Mouse (Mus musculus) stomach, embryonic 14.5 days (tissue): ENCODE measurements around the gene Rab3ip. TPM values are rescaled to one million over a fixed set of nuclear protein-coding genes. Genes with fewer than 3 reads are reported as not detected.

Source experiments
- ATAC-seq: fragments of 200-750 bp; cut with Nextera tagmentation; 2 replicates; pipeline ENCODE4 v1.8.0; 2017; ENCODE audit warnings: low read depth, moderate TSS enrichment; ENCODE audit not compliant: insufficient number of reproducible peaks, insufficient read depth, low FRiP score
- H3K27ac ChIP-seq: fragments of 300-500 bp; sonication (generic); 2 replicates; pipeline ENCODE4 v1.5.1; 2014; ENCODE audit warnings: mild to moderate bottlenecking, low read length, moderate library complexity, mixed read lengths
- H3K27me3 ChIP-seq: fragments of 300-500 bp; sonication (generic); 2 replicates; pipeline ENCODE4 v1.6.1; 2014; ENCODE audit warnings: low read length, control low read depth, mixed read lengths; ENCODE audit not compliant: control insufficient read depth, insufficient read depth
- H3K36me3 ChIP-seq: fragments of 300-500 bp; sonication (generic); 2 replicates; pipeline ENCODE4 v1.6.1; 2014; ENCODE audit warnings: mild to moderate bottlenecking, control low read depth, low read length, moderate library complexity, mixed read lengths; ENCODE audit not compliant: control insufficient read depth, insufficient read depth
- H3K4me1 ChIP-seq: fragments of 300-500 bp; sonication (generic); 2 replicates; pipeline ENCODE4 v1.6.1; 2014; ENCODE audit warnings: low read length, control low read depth, mixed read lengths; ENCODE audit not compliant: control insufficient read depth, insufficient read depth
- H3K4me2 ChIP-seq: fragments of 300-500 bp; sonication (generic); replicated peaks from 2 replicates; pipeline ENCODE4 v1.6.1; 2014; ENCODE audit warnings: low read depth, low read length, control low read depth
- H3K4me3 ChIP-seq: fragments of 300-500 bp; sonication (generic); 2 replicates; pipeline ENCODE4 v1.5.1; 2014; ENCODE audit warnings: low read depth, low read length, control low read depth
- H3K9ac ChIP-seq: fragments of 300-500 bp; sonication (generic); replicated peaks from 2 replicates; pipeline ENCODE4 v1.6.1; 2014; ENCODE audit warnings: low read depth, mild to moderate bottlenecking, control low read depth, low read length, moderate library complexity, mixed read lengths
- H3K9me3 ChIP-seq: fragments of 300-500 bp; sonication (generic); 2 replicates; pipeline ENCODE4 v1.6.1; 2016; ENCODE audit warnings: low read depth, low read length, control low read depth; ENCODE audit not compliant: control insufficient read depth
- WGBS: fragments of 180-500 bp; shearing (Covaris S2); extraction: QIAGEN DNeasy Blood & Tissue Kit; methylation state at CpG from one replicate; pipeline ENCODE4 v1.1.7; 2014; 5-methylcytosine and 5-hydroxymethylcytosine counted together
- polyA plus RNA-seq: library from polyadenylated mRNA; unstranded; fragments of >200 nt; fragmentation: Nextera tagmentation; extraction: Ambion mirVana; gene quantifications from 2 replicates; pipeline ENCODE4 v1.2.1, GENCODE M21; 2014

The Rab3ip gene
- polyA plus RNA-seq, 1 experiment from 2014 or later, result 22.2 TPM

DNA sequence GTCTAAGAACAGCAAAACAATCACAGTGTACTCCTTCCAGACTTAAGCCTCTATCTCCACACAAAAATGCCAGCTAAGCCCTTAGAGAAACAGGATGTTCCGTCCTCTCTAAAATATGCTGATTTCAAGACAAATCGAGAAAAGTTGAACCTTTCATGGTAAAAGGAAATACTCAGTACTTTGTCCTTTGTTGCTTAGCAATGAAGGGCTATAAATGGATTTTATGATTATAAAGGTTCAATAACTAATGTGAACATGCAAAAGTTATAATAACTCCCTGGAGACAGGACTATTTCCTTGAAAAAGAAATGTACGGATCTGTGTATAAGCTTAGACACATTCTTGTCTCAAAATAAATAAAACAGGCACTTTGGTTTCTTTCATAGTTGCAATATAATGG lies 66.0 kb downstream of the Rab3ip start:
- no peak overlapping the region for H3K27ac ChIP-seq
- ATAC-seq, result no peak
- H3K4me3 ChIP-seq, result no peak overlapping the region
- no peaks in the 10 kb centered on the region for H3K9me3 ChIP-seq
- H3K27me3 ChIP-seq, result no peaks in the 10 kb centered on the region
- no peak overlapping the region for H3K9ac ChIP-seq
- H3K36me3 ChIP-seq, result no peaks in the 10 kb centered on the region
- no peak overlapping the region for H3K4me2 ChIP-seq
- 55% methylated on average over 3 of the region's 3 CpGs for WGBS
- no peaks in the 10 kb centered on the region for H3K4me1 ChIP-seq

- 38% methylated on average over 5 of the region's 5 CpGs for WGBS
- no peaks in the 10 kb centered on the region for H3K4me1 ChIP-seq
- no peaks in the 10 kb centered on the region for H3K36me3 ChIP-seq
- no peak overlapping the region for H3K27ac ChIP-seq
- H3K27me3 ChIP-seq, result no peaks in the 10 kb centered on the region
- H3K9me3 ChIP-seq, result no peaks in the 10 kb centered on the region
- no peak for ATAC-seq
- no peak overlapping the region for H3K9ac ChIP-seq
- H3K4me3 ChIP-seq, result no peak overlapping the region
- H3K4me2 ChIP-seq, result no peak overlapping the region
Observed at GRCm38 (mm10) chr10:116883531-116883930, 67.0 kb downstream of the Rab3ip start.

DNA sequence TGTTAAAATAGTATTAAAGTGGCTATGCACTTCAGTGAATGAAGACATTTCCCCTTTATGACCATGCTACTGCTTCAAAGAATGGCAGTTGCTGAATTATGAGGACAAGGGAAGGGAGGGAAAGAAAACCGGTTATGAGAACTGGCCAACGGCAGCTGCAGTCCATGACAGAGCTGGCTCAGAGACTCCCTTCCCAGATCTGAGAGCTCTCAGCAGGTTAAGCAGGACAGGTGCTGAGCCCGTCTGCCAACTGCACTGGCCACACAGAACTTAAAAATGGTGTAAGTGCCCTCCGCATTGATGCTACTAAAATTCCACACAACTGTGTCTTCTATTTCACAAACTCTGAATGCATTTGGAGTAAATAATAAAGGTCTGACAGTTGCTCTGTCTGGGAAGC lies 73.1 kb downstream of the Rab3ip start:
- WGBS, result 88% methylated on average over 4 of the region's 4 CpGs
- Histone ChIP-seq H3K36me3 (no peaks in the 10 kb centered on the region), H3K4me1 (no peaks in the 10 kb centered on the region), H3K9me3 (no peaks in the 10 kb centered on the region), H3K27me3 (no peaks in the 10 kb centered on the region), H3K4me2 (no peak overlapping the region), H3K9ac (no peak overlapping the region), H3K4me3 (no peak overlapping the region), H3K27ac (no peak overlapping the region)
- no peak for ATAC-seq

DNA sequence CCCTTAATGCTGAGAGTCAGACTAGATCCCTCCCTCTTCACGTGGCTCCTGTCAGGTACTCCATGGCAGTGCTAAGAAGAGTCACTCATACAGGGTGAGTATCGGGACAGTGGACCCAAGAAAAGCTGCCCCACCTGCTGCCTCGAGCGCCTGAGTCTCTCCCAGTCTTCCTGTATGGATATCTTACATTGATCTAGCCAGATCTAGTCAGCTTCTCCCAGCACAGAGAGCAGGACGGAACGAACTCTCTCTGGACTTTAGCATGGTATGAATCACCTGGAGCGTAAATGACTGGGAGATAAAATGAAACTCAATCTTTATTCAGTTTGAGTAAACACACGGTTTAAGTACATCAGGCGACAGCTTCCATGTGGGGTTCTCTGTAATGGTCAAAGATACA lies 76.1 kb downstream of the Rab3ip start:
- Histone ChIP-seq H3K4me1 (no peaks in the 10 kb centered on the region), H3K4me2 (no peak overlapping the region), H3K36me3 (no peaks in the 10 kb centered on the region), H3K9ac (no peak overlapping the region), H3K4me3 (no peak overlapping the region), H3K9me3 (no peaks in the 10 kb centered on the region), H3K27ac (no peak overlapping the region), H3K27me3 (no peaks in the 10 kb centered on the region)
- no peak for ATAC-seq
- WGBS, result 52% methylated on average over 9 of the region's 9 CpGs

DNA sequence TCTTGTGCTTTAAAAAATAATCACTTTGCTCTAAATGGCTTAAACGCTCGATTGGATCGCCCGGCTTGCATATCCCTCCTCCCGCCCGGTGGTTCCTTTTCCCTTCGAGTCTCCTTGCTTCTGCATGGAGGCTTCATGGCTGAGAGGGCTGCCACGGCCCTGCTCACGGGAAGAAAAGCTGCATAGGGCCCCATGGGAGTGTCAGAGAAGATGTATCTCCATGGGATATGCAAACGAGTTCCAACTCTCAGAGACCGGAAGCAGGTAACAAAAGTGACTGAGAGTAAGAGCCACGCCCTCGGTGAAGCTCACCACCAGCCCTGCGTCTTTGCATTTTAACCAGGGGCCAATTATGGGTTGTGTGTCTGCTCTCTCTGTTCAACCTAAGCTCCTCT lies 78.6 kb downstream of the Rab3ip start:
- Histone ChIP-seq H3K9ac (no peak overlapping the region), H3K36me3 (no peaks in the 10 kb centered on the region), H3K4me3 (no peak overlapping the region), H3K4me1 (no peaks in the 10 kb centered on the region), H3K27ac (no peak overlapping the region), H3K27me3 (no peaks in the 10 kb centered on the region), H3K9me3 (no peaks in the 10 kb centered on the region), H3K4me2 (no peak overlapping the region)
- 45% methylated on average over 14 of the region's 14 CpGs for WGBS
- ATAC-seq, result no peak

GRCm38 (mm10) chr10:116871329-116872015 lies 79.1 kb downstream of the Rab3ip start:
- ATAC-seq, result no peak
- 57% methylated on average over 12 of the region's 12 CpGs for WGBS
- Histone ChIP-seq H3K4me3 (no peak overlapping the region), H3K9me3 (no peaks in the 10 kb centered on the region), H3K4me1 (no peaks in the 10 kb centered on the region), H3K27me3 (no peaks in the 10 kb centered on the region), H3K36me3 (no peaks in the 10 kb centered on the region), H3K9ac (no peak overlapping the region), H3K4me2 (no peak overlapping the region), H3K27ac (no peak overlapping the region)

GRCm38 (mm10) chr10:116870819-116871218 lies 79.8 kb downstream of the Rab3ip start:
- Histone ChIP-seq H3K4me3 (no peak overlapping the region), H3K9me3 (no peaks in the 10 kb centered on the region), H3K4me2 (no peak overlapping the region), H3K9ac (no peak overlapping the region), H3K4me1 (no peaks in the 10 kb centered on the region), H3K36me3 (no peaks in the 10 kb centered on the region), H3K27me3 (no peaks in the 10 kb centered on the region), H3K27ac (no peak overlapping the region)
- ATAC-seq, result 0 out of 2 replicates have a peak, but pooled peaks have one; percentile 53
- WGBS, result 81% methylated on average over 6 of the region's 6 CpGs
